Mouse (Mus musculus) heart, embryonic 11.5 days (tissue): ENCODE measurements around the gene Meis2. TPM values are rescaled to one million over a fixed set of nuclear protein-coding genes. Genes with fewer than 3 reads are reported as not detected.

Experiments
- ATAC-seq: fragments of 200-750 bp; cut with Nextera tagmentation; replicated peaks from 2 replicates; pipeline ENCODE4 v1.8.0; 2017; ENCODE audit warnings: moderate library complexity; ENCODE audit not compliant: insufficient number of reproducible peaks, low FRiP score, low TSS enrichment
- H3K27ac ChIP-seq: fragments of 300-500 bp; sonication (generic); 2 replicates; pipeline ENCODE4 v1.5.1; 2014; ENCODE audit warnings: mild to moderate bottlenecking, low read depth, low read length
- H3K27me3 ChIP-seq: fragments of 300-500 bp; sonication (generic); 2 replicates; pipeline ENCODE4 v1.6.1; 2014; ENCODE audit warnings: mild to moderate bottlenecking, low read length, mixed read lengths; ENCODE audit not compliant: control insufficient read depth, insufficient read depth
- H3K36me3 ChIP-seq: fragments of 300-500 bp; sonication (generic); 2 replicates; pipeline ENCODE4 v1.6.1; 2014; ENCODE audit warnings: mild to moderate bottlenecking, low read length, moderate library complexity, mixed read lengths; ENCODE audit not compliant: control insufficient read depth, insufficient read depth
- H3K4me1 ChIP-seq: fragments of 300-500 bp; sonication (generic); 2 replicates; pipeline ENCODE4 v1.6.1; 2014; ENCODE audit warnings: low read length; ENCODE audit not compliant: control insufficient read depth, insufficient read depth
- H3K4me2 ChIP-seq: fragments of 300-500 bp; sonication (generic); 2 replicates; pipeline ENCODE4 v1.6.1; 2014; ENCODE audit warnings: mild to moderate bottlenecking, moderate library complexity
- H3K4me3 ChIP-seq: fragments of 300-500 bp; sonication (generic); 2 replicates; pipeline ENCODE4 v1.5.1; 2014; ENCODE audit warnings: low read depth, low read length
- H3K9ac ChIP-seq: fragments of 300-500 bp; sonication (generic); 2 replicates; pipeline ENCODE4 v1.6.1; 2014; ENCODE audit warnings: mild to moderate bottlenecking, low read depth, low read length, moderate library complexity
- H3K9me3 ChIP-seq: fragments of 300-500 bp; sonication (generic); replicated peaks from 2 replicates; pipeline ENCODE4 v1.6.1; 2016; ENCODE audit warnings: low read length; ENCODE audit not compliant: control insufficient read depth
- WGBS: fragments of 180-500 bp; shearing (Covaris S2); extraction: QIAGEN DNeasy Blood & Tissue Kit; methylation state at CpG from one replicate; pipeline ENCODE4 v1.1.7; 2014; ENCODE audit not compliant: insufficient replicate concordance; 5-methylcytosine and 5-hydroxymethylcytosine counted together
- polyA plus RNA-seq: library from polyadenylated mRNA; unstranded; fragments of >200 nt; fragmentation: Nextera tagmentation; extraction: Ambion mirVana; gene quantifications from 2 replicates; pipeline ENCODE4 v1.2.1, GENCODE M21; 2014

The Meis2 gene
- polyA plus RNA-seq, 1 experiment from 2014 or later: 59.8 TPM

DNA sequence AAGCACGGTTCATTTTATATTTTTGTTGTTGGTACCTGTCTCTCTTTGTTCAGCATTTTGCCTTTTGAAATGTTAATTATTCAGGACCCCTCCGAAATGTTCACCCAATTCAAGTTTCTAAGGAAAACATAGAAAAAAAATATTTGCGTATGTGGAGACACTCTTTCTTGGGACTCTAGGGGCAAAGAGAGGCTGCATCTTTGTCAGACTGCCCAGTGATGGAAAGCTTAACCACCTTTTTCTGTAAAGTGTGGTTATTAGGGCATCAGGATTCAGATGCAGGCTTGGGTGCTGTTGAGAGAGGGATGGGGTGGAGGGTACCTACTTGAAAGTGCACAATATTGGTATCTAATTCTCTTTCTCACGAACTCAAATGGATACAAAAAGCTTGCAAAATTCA is 212.4 kb downstream of the Meis2 start:
- Histone ChIP-seq H3K4me3 (peak overlapping the region; percentile 41; the same call in 1 of the 2 replicates), H3K4me1 (peaks cover 8% of the 10 kb centered on the region), H3K27me3 (peaks cover 15% of the 10 kb centered on the region), H3K36me3 (no peaks in the 10 kb centered on the region), H3K9me3 (no peaks in the 10 kb centered on the region), H3K9ac (no peak overlapping the region), H3K27ac (no peak overlapping the region), H3K4me2 (peak overlapping the region; percentile 66)
- 22% methylated on average over 4 of the region's 4 CpGs for WGBS
- no peak for ATAC-seq

DNA sequence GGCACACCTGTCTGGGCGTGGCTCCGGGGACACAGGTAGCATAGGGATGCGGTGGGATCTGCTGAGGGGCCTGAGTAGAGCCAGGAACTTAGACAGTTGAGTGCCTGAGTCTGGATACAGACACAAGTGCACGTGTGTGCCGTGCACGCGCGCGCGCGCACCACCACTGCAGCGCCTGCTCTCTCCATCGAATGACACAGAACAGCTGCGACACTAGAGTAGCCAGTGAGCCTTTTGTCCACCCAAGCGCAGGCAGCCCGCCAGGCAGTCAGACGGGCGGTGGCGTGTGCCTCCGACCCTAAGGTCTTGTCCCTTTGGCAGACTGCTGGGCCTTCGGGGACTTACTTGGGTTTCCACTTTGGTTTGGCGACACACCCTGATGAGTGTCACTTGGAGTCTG is 213.0 kb downstream of the Meis2 start:
- Histone ChIP-seq H3K4me2 (peak overlapping the region; percentile 66), H3K9ac (peak overlapping the region; percentile 46; the same call in 1 of the 2 replicates), H3K27me3 (peaks cover 15% of the 10 kb centered on the region), H3K9me3 (no peaks in the 10 kb centered on the region), H3K4me3 (peak overlapping the region; percentile 41), H3K4me1 (peaks cover 8% of the 10 kb centered on the region), H3K27ac (no peak overlapping the region), H3K36me3 (no peaks in the 10 kb centered on the region)
- WGBS: 1% methylated on average over 22 of the region's 22 CpGs
- ATAC-seq: 0 out of 2 replicates have a peak, but pooled peaks have one; percentile 3

DNA sequence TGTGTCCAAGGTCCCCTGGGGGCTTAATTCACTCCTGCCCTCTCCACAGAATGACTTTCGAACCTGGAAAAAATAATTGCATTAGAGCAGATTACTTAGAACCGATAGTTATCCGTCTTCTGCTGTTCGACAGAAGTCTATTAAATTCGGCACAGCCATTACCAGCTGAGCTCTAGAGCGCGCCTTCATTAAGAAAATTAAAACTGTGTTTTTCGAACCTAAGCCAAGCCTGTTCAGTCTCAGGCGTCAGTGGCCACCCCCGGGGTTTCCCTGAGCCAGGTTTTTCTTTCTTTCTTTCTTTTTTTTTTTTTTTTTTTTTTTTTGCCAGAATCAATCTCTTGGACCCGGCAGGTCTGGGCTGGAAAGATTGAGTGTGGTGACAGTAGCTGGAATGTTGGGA is 213.5 kb downstream of the Meis2 start:
- Histone ChIP-seq H3K4me1 (peaks cover 8% of the 10 kb centered on the region), H3K36me3 (no peaks in the 10 kb centered on the region), H3K4me3 (peak overlapping the region; percentile 41), H3K9me3 (no peaks in the 10 kb centered on the region), H3K27ac (no peak overlapping the region), H3K4me2 (peak overlapping the region; percentile 66), H3K9ac (no peak overlapping the region), H3K27me3 (peaks cover 15% of the 10 kb centered on the region)
- WGBS: 33% methylated on average over 11 of the region's 11 CpGs
- ATAC-seq: no peak

- Histone ChIP-seq H3K36me3 (no peaks in the 10 kb centered on the region), H3K27me3 (peaks cover 15% of the 10 kb centered on the region), H3K4me2 (no peak overlapping the region), H3K9me3 (no peaks in the 10 kb centered on the region), H3K9ac (no peak overlapping the region), H3K4me1 (peaks cover 8% of the 10 kb centered on the region), H3K27ac (no peak overlapping the region), H3K4me3 (no peak overlapping the region)
- WGBS: 44% methylated on average over 4 of the region's 4 CpGs
- no peak for ATAC-seq
Observed at GRCm38 (mm10) chr2:115850961-115851360, 214.7 kb downstream of the Meis2 start.

- H3K9me3 ChIP-seq: no peaks in the 10 kb centered on the region
Observed at GRCm38 (mm10) chr2:115842821-115843220, 222.8 kb downstream of the Meis2 start.

DNA sequence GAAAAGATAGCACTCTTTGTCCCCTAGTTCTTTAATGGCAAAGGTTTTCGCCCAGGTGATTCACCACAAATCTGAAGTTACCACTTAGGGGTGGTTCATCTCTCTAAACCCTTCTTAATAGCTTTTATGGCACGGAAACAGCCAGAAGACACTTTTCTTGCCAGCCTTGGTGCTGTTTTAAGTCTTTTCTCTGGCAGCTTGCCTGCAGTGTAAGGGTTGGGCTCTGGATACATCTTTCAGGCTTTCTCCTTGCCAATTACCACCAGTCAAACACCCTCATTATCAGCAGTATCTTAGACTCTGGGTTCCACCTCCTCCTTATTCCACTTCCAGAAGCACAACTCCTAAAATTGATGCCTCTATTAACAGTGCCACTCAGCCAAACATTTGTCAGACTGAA is 229.6 kb downstream of the Meis2 start:
- Histone ChIP-seq H3K4me2 (no peak overlapping the region), H3K4me3 (no peak overlapping the region), H3K4me1 (no peaks in the 10 kb centered on the region), H3K9ac (no peak overlapping the region), H3K9me3 (no peaks in the 10 kb centered on the region), H3K36me3 (no peaks in the 10 kb centered on the region), H3K27ac (no peak overlapping the region), H3K27me3 (no peaks in the 10 kb centered on the region)
- WGBS: 82% methylated on average over 2 of the region's 2 CpGs
- no peak for ATAC-seq

More at GRCm38 (mm10) chr2:115842821-115843220, 222.8 kb downstream of the Meis2 start:
- H3K4me1 ChIP-seq: no peaks in the 10 kb centered on the region
- no peak overlapping the region for H3K4me2 ChIP-seq
- H3K36me3 ChIP-seq: no peaks in the 10 kb centered on the region
- H3K27ac ChIP-seq: no peak overlapping the region
- no peak for ATAC-seq
- H3K4me3 ChIP-seq: no peak overlapping the region
- no peak overlapping the region for H3K9ac ChIP-seq
- no peaks in the 10 kb centered on the region for H3K27me3 ChIP-seq

- Histone ChIP-seq H3K36me3 (no peaks in the 10 kb centered on the region), H3K9me3 (no peaks in the 10 kb centered on the region), H3K27ac (no peak overlapping the region), H3K4me1 (no peaks in the 10 kb centered on the region), H3K4me2 (no peak overlapping the region), H3K27me3 (no peaks in the 10 kb centered on the region), H3K4me3 (no peak overlapping the region), H3K9ac (no peak overlapping the region)
- ATAC-seq: no peak
- 86% methylated on average over 5 of the region's 5 CpGs for WGBS
Observed at GRCm38 (mm10) chr2:115822361-115822760, 243.3 kb downstream of the Meis2 start.

- H3K4me3 ChIP-seq: no peak overlapping the region
- no peak for ATAC-seq
- no peaks in the 10 kb centered on the region for H3K36me3 ChIP-seq
- no peak overlapping the region for H3K9ac ChIP-seq
- no peaks in the 10 kb centered on the region; the same call in 1 of the 2 replicates for H3K4me1 ChIP-seq
- no peak overlapping the region for H3K27ac ChIP-seq
- H3K27me3 ChIP-seq: no peaks in the 10 kb centered on the region
- H3K9me3 ChIP-seq: no peaks in the 10 kb centered on the region; the same call in 1 of the 2 replicates
- 86% methylated on average over 6 of the region's 6 CpGs for WGBS
- no peak overlapping the region for H3K4me2 ChIP-seq
Observed at GRCm38 (mm10) chr2:115817959-115818358, 247.7 kb downstream of the Meis2 start.

GRCm38 (mm10) chr2:115813721-115814120 is 251.9 kb downstream of the Meis2 start:
- WGBS: 67% methylated on average over 6 of the region's 6 CpGs
- no peaks in the 10 kb centered on the region; the same call in 1 of the 2 replicates for H3K9me3 ChIP-seq
- H3K4me2 ChIP-seq: peak overlapping the region; percentile 22
- no peak for ATAC-seq
- no peak overlapping the region for H3K4me3 ChIP-seq
- no peaks in the 10 kb centered on the region for H3K36me3 ChIP-seq
- no peaks in the 10 kb centered on the region; the same call in 1 of the 2 replicates for H3K4me1 ChIP-seq
- no peaks in the 10 kb centered on the region for H3K27me3 ChIP-seq
- H3K9ac ChIP-seq: no peak overlapping the region
- H3K27ac ChIP-seq: no peak overlapping the region
